Mouse (Mus musculus): Measurements from ENCODE around the gene Bik. TPM values are rescaled to one million over a fixed set of nuclear protein-coding genes. Genes with fewer than 3 reads are reported as not detected.

Bik gene
- total RNA-seq, 2 experiments from 2014 or later = 11.6 to 13.1 TPM

DNA sequence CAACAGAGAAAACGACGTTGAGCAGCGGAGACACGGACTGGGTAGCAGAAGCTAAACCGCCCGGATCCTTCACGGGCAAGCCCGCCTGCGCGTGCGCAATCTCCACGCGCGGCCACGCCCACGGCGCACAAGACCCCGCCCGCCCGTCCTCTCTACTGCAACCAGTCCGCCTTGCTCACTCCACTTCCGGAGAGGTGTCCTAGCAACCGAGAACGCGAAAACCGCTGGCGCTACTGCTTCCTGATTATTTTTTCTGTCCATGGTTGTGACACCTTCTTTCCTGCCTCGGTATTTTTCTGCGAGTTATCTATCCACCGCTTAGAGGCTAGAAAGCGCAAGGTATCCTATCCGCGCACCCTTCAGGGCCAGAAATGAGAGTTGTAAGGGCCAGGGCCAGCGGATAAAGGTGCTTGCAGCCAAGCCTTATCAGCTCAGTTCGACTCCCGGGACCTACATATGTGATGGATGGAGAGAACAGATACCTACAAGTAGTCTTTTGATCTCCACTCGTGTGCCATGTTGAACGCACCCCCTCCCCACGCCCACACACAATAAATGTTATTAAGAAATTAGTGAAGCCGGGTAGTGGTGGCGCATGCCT is 15.8 kb upstream of the Bik start, which contains the start of gene Ttll1:
Gene Ttll1, minus strand, starts transcription at position 89 of the 601 bp plus-strand sequence.
- DNase-seq = peak; percentile 95 to 96
- intact Hi-C loops (cut with DNase I) = loop anchor here (10.0 kb wide), 2 partner anchors 126 to 696 kb away; no protein-coding TSS in a partner anchor

DNA sequence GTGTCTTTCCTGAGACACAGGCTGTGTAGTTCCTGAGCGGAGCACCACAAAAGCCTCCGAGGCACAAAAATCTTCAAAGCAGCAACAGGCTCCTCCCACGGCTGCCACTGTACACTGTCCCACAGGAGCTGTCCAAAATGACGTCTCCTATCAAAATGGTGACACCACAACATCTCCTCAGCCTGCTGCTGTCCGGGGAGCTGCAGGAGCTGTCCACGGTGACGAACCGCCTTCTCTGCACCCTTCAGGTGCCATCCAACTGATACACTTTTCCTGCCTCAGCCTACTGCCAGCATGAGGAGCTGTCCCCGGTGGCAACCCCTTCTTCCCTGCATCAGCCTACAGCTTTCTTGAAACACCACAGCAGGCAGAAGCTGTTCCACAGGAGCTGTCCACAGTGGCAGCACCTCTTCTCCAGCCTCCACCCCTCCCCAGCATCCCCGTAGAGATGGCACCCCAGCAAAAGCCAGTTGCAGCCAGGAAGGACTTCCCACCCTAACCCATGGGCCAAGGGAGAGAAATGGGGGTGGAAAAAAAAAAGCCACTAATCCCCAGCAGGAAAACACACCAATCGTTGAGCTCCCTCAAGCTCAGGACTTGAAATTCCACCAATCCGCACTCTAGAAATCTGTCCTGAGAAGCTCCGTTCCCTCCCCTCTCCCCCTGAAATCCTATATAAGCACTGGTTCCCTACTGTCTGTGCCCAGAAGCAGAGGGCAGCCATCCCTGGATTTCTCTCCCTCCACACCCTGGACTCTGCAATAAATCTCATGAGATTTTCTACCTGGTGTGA is 14.0 kb upstream of the Bik start:
- intact Hi-C loops (cut with DNase I) = loop anchor here (10.0 kb wide), 2 partner anchors 128 to 698 kb away; no protein-coding TSS in a partner anchor
- DNase-seq = no peak

DNA sequence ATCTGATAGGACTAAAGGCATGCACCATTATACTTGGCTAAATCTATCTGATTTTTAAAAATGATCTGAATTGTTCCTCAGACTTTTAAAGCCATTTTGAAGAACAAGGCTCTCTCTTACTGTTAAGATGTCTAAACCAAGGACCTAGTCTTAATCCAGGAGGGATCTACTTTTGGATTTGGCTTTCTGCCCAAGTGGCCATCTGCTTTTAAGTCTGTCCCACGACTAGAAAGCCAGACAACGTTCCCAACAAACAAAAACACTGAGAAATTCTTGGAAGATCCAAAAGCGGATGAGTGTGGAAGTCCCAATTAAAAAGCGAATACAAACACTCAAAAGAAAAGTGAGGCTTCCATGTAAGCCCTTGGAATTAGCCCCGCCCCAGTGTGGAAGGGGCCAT is 11.6 kb upstream of the Bik start:
- intact Hi-C loops (cut with DNase I) = loop anchor here (5.0 to 10.0 kb wide), 3 partner anchors 130 to 700 kb away; no protein-coding TSS in a partner anchor
- no peak for DNase-seq

DNA sequence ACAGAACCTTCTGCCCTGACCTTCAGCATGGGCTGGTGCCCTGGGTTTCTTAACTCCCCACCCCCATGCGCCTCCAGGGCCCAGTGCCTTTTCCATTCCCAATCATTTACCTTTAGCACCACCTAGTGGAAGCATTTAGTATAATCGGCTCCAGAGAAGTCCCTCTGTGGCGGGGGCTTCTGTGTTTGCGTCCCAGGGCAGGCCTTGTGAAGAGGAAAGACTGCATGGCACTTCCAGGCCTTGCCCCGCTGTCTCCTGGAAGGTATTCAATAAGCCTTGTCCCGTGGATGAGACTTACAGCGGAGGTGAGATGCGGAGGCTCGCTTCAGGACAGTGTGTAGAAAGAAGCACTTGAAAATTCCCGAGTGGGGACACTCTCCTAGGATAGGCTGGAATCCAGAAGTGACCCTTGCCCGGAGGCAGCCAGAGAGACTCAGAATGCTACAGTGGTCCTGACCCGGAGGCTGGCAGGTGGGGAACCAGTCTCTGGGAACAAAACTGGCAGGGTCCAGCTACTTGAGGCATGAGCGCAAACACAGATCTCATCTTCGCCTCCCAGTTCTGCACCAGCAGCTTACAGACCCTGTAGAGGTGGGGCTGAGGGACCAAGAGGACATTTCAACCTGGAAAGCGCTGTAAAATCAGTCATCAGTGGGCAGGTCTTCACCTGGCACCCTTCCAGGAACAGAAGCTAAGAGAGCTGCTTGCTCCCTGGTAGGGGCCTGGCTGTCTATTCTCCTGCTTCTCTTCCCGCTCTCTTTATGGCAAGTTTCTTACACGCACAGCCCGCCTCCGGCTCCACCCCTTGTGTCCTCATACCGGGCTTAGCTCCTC is 8.2 kb upstream of the Bik start:
- peak; percentile 59 to 64 for DNase-seq
- intact Hi-C loops (cut with DNase I) = loop anchor here (1.0 to 10.0 kb wide), 4 partner anchors 134 to 704 kb away; no protein-coding TSS in a partner anchor

DNA sequence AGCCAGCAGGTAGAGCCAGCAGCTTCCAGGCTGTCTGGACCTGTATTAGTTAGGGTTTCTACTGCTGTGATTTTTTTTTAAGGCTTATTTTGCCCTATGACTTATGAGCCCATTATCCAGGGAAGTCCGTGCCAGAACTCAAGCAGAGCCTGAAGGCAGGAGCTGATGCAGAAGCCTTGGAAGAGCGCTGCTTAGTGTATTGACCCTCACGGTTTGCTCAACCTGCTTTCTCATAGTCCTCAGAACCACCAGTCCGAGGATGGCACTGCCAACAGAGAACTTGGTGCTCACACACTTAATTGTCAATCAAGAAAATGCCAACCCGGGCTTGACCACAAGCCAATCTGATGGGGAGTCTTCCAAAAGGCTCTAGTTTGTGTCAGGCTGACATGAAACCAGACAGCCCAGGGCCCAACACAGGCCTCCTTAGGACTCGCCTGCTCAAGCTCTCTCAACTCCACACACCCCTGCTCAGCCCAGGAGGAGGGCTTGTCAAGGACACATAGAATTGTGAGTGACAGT is 5.7 kb upstream of the Bik start:
- DNase-seq = no peak
- intact Hi-C loops (cut with DNase I) = no loop called here

DNA sequence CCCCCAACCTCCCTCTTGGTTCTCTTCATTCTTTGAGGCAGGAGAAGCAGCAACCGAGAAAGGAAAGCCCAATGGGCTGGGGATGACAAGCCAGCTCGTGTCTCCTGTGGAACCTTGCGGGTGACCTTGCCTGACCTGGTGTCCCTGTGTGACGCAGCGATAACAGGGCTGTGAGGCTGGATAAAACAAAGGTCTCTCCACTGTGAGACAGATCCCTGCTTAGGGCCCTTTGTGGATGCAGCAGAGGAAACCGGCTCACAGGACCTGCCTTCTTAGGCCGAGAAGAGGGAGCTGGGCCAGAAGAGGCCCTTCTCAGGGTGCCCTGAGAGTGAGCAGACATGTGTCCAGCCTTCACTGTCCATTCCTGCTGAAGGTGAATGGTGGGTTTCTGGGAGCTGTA is 3.5 kb upstream of the Bik start:
- DNase-seq = peak in 1 of 2 experiments; percentile 41
- intact Hi-C loops (cut with DNase I) = no loop called here

DNA sequence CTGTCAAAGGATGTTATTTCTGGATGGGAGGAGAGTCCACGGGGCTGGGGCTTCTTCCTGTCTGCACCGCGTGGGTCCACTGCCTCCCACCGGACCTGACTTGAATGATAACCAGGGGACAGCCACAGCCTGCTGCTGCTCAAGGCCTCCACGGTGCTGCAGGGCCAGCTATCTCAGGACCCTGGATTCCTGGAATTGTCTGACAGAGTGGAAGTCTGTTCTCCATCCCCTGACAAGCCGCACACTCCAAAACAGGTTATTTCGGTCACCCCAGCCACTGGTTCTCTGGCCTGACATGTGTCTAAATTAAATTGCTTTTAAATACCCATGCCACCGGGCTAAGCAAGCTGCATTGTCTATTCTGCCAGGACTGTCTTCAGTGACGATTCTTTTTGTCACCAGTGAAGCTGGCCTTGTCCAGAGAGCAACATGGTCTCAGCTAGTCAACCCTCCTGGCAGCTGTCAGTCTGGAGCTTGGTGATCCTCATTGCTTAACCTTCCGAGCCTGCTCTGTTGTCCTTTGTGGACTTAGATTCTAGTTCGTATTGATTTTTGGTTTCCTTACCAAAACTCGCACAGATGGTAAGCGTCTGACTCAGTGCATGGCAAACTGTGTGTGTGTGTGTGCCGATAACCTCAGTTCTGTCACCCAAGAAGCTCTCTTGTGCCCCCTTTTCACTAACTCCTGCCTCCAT is 2.9 kb upstream of the Bik start:
- DNase-seq = peak in 1 of 2 experiments; percentile 30
- intact Hi-C loops (cut with DNase I) = loop anchor here (2.0 kb wide), 1 partner anchor 41 kb away; no protein-coding TSS in a partner anchor

DNA sequence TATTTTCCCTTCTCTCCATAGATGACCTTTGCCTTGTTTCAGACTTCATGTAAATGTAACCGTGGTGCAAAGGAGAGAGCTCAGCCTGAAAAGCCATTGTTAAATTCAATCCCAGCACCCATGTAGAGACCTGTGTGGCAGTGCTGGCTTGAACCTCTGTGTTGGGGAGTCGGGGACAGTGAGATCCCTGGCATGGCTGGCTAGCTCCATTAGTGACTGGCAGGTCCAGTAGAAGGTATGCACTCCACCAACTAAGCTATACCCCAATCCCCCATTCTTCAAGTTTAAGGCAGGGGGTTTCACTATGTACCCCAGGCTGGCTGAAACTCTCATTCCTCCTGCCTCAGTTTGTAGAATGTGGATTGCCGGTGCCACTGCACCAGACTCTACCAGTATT is 2.3 kb upstream of the Bik start:
- intact Hi-C loops (cut with DNase I) = loop anchor here (2.0 kb wide), 1 partner anchor 40 kb away; no protein-coding TSS in a partner anchor
- no peak for DNase-seq

DNA sequence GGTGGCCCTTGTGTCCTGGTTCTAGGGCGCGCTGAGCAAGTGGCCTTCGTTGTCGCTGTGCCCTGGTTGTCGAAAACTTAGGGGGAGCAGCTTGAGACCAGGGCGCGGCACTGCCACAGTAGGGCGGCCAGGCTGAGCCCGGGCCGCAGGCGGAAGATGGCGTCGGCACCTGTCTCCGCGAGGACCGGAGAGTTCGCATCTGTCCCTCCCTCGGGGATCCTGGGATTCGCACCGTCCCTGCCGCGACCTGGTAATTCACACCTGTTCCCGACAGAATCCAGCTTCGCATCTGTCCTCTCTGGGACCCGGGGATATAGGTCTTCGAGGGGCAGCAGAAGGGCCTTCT is 403 bp downstream of the Bik start:
- intact Hi-C loops (cut with DNase I) = no loop called here
- DNase-seq = no peak

GRCm38 (mm10) chr15:83527747-83528146 is 1.1 kb downstream of the Bik start:
- intact Hi-C loops (cut with DNase I) = no loop called here
- DNase-seq = no peak

- no peak for DNase-seq
- intact Hi-C loops (cut with DNase I) = no loop called here
These were observed 2.2 kb downstream of the Bik start for GRCm38 (mm10) chr15:83528892-83529291.

DNA sequence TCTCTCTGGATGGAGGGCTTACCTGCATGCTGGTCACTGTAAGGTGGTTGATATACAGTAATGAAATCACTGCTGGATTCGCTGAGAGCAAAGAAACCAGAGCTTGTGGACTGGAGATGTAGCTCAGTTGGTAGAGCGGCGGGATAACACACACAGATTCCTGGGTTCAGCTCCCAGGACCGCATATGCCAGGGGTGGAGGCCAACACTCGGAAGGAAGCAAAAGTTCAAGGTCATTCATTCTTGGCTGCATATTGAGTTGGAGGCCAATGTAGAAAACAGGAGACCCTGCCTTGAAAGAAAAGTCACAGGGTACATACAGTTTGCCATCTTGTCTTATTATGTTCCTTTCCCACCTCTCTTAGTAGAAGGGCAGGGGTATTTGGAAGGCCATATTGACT is 3.1 kb downstream of the Bik start:
- intact Hi-C loops (cut with DNase I) = no loop called here
- peak in 1 of 2 experiments; percentile 58 for DNase-seq

- peak in 1 of 2 experiments; percentile 46 for DNase-seq
- intact Hi-C loops (cut with DNase I) = no loop called here
These were observed 3.6 kb downstream of the Bik start for GRCm38 (mm10) chr15:83530233-83530632.

DNA sequence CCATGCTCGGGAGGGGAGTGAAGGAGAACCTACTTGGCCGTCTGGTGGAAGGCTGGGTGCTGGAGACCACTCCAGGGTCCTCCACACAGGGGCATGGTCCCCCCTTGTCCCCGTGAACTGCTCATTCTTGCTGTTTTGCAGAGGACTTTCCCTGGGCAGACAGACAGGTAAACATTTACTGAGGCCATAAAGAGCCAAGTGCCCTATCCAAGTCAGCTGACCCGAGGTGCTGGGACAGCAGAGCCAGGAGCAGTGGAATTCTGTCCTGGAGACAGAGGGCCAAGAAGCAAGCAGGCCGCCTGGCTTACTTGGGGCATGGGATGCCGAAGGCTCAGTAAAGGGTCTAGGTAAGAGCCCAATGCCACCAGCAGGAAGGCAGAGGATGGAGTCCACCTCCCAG is 4.0 kb downstream of the Bik start:
- intact Hi-C loops (cut with DNase I) = no loop called here
- no peak for DNase-seq

- intact Hi-C loops (cut with DNase I) = no loop called here
- no peak for DNase-seq
These were observed 5.4 kb downstream of the Bik start for GRCm38 (mm10) chr15:83531961-83532469.

DNA sequence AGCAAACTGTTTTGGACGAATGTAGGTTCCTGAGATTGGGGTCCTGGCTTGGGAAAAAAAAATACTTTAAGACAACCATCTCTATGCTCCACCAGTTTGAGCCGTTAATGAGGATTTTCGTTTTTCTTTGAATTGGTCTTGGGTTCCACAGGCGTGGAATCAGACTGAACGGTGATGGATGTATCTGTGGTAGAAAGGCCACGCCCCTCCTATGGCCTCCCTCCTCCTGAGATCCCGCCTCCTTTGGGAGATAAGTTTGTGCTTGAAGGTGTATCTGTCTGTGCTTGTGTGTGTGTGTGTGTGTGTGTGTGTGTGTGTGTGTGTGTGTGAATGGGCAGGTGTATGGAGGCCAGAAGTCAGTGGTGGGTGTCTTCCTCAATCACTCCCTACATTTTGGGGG is 5.9 kb downstream of the Bik start:
- intact Hi-C loops (cut with DNase I) = no loop called here
- no peak for DNase-seq

DNA sequence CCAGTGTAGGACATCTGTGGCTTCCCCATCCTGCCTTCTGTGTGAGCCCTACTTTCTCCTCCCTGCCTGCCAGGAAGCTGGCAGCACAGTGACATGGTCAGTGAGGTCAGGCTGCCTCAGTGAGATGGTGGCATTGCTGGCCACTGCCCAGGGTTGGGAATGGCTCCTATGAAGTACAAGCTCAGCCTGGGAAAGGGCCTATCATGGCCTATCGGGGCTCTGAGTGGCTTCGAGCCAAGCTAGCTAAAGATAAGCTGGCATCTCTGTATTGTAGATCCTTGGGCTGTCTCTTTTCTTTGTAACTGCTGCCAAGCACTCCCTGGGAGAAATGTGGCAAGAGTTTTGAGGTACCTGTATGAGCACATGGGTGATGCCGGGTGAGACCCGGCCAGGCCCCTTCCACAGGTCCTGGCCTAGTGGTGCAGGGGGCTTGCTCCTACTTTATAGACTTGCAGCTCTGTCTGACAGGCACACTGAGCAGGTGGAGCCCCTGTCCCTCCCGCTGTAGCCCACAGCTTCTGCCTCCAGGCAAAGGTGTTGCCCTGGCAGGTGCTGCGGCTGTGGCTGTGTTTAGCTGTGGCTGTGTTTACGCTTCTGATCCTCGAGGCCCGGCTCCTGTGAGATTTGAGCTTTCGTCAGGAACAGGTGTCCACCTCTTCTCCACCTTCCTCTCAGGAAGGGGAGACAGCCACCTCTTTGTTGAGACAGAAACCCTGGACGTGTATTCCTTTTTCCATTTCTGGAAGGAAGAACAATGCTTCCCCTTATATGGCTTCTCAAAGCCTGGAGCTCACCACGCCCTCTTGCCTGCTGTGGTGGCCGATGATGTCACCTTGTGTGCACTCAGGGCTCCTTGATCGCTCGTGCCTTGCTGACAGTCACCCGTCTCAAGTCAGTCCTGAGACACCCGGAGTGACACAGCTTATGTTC is 8.6 kb downstream of the Bik start:
- intact Hi-C loops (cut with DNase I) = no loop called here
- DNase-seq = peak in 1 of 2 experiments; percentile 27

DNA sequence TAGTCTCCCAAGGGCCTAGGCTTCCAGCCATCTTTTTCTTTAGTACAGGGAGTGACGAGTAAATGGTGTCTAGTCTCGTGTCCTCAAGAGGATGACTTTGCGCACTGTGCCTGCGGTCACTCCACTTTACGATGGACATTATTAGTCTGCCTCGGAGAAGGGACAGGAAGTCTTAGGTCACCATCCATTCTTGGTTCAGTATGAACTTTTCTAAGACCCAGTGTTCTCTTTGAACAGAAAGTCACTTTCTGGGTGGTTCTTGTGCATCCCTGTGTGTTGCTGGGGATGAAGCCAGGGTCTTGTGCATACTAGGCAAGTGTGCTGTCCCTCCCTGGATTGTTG is 9.2 kb downstream of the Bik start:
- intact Hi-C loops (cut with DNase I) = no loop called here
- DNase-seq = no peak

GRCm38 (mm10) chr15:83538855-83539254 is 12.2 kb downstream of the Bik start:
- intact Hi-C loops (cut with DNase I) = no loop called here
- DNase-seq = no peak

Data from heart, postnatal 36 days (tissue).